Mouse (Mus musculus): ENCODE data around the gene Slco1a5.
A peak's percentile ranks its signal among the peaks of the same experiment; 100 is the strongest.
"Not testable (repeated sequence)": the region's sequence is repeated elsewhere in the genome, so short reads cannot be mapped to it uniquely, and the experiment has no call there.

Slco1a5 gene

GRCm38 (mm10) chr6:142322881-142323280 is at the start of gene Slco1a5:
Slco1a5 (minus strand) TSS chr6:142322981.
- DNase-seq (ENCODE audit: low spot score in 2 of 2) = no peak

- DNase-seq (ENCODE audit: low spot score in 2 of 2) = no peak
These were observed 46.8 kb upstream of the Slco1a5 start for GRCm38 (mm10) chr6:142369568-142369967.

- DNase-seq (ENCODE audit: low spot score in 2 of 2) = no peak
These were observed 44.8 kb upstream of the Slco1a5 start for GRCm38 (mm10) chr6:142367565-142367964.

- DNase-seq (ENCODE audit: low spot score in 2 of 2) = no peak
These were observed 43.8 kb upstream of the Slco1a5 start for GRCm38 (mm10) chr6:142366473-142367018.

- no peak for DNase-seq (ENCODE audit: low spot score in 2 of 2)
These were observed 43.1 kb upstream of the Slco1a5 start for GRCm38 (mm10) chr6:142365742-142366472.

- DNase-seq (ENCODE audit: low spot score in 2 of 2) = no peak
These were observed 40.3 kb upstream of the Slco1a5 start for GRCm38 (mm10) chr6:142363019-142363576.

- DNase-seq (ENCODE audit: low spot score in 2 of 2) = no peak
These were observed 39.3 kb upstream of the Slco1a5 start for GRCm38 (mm10) chr6:142362036-142362435.

- no peak for DNase-seq (ENCODE audit: low spot score in 2 of 2)
These were observed 34.3 kb upstream of the Slco1a5 start for GRCm38 (mm10) chr6:142357106-142357505.

GRCm38 (mm10) chr6:142352099-142352498 is 29.3 kb upstream of the Slco1a5 start:
- not testable (repeated sequence) for DNase-seq (ENCODE audit: low spot score in 2 of 2)

- no peak for DNase-seq (ENCODE audit: low spot score in 2 of 2)
These were observed 24.9 kb upstream of the Slco1a5 start for GRCm38 (mm10) chr6:142347431-142348385.

- DNase-seq (ENCODE audit: low spot score in 2 of 2) = no peak
These were observed 23.7 kb upstream of the Slco1a5 start for GRCm38 (mm10) chr6:142346181-142347110.

GRCm38 (mm10) chr6:142345440-142346038 is 22.8 kb upstream of the Slco1a5 start, which contains the start of gene Pyroxd1:
Pyroxd1 (plus strand) TSS chr6:142345654.
- peak; percentile 75 to 81 for DNase-seq (ENCODE audit: low spot score in 2 of 2)

- no peak for DNase-seq (ENCODE audit: low spot score in 2 of 2)
These were observed 20.8 kb upstream of the Slco1a5 start for GRCm38 (mm10) chr6:142343561-142343960.

GRCm38 (mm10) chr6:142339576-142339975 is 16.8 kb upstream of the Slco1a5 start:
- no peak for DNase-seq (ENCODE audit: low spot score in 2 of 2)

GRCm38 (mm10) chr6:142338961-142339360 is 16.2 kb upstream of the Slco1a5 start:
- no peak for DNase-seq (ENCODE audit: low spot score in 2 of 2)

GRCm38 (mm10) chr6:142329201-142329600 is 6.4 kb upstream of the Slco1a5 start:
- no peak for DNase-seq (ENCODE audit: low spot score in 2 of 2)

GRCm38 (mm10) chr6:142326598-142326997 is 3.8 kb upstream of the Slco1a5 start:
- DNase-seq (ENCODE audit: low spot score in 2 of 2) = no peak

- DNase-seq (ENCODE audit: low spot score in 2 of 2) = no peak
These were observed 5.7 kb downstream of the Slco1a5 start for GRCm38 (mm10) chr6:142317106-142317505.

- peak in 1 of 2 experiments; percentile 55 for DNase-seq (ENCODE audit: low spot score in 2 of 2)
These were observed 8.5 kb downstream of the Slco1a5 start for GRCm38 (mm10) chr6:142314285-142314684.

GRCm38 (mm10) chr6:142305076-142305475 is 17.7 kb downstream of the Slco1a5 start:
- DNase-seq (ENCODE audit: low spot score in 2 of 2) = no peak

All from urinary bladder, postnatal 4 days (tissue).